Mouse (Mus musculus) c-Kit-positive CD71-positive TER-119-positive erythroid progenitor cells, embryonic 14.5 days (primary cell): Measurements from ENCODE around the gene Tanc2.

Experiments
- DNase-seq: peaks from one replicate; pipeline ENCODE4 v3.0.0-alpha.2; 2013; ENCODE audit warnings: low spot score

The Tanc2 gene

GRCm38 (mm10) chr11:105648026-105648425 is 58.2 kb downstream of the Tanc2 start:
- DNase-seq = no peak

- DNase-seq = no peak
Observed at GRCm38 (mm10) chr11:105654616-105655015, 64.8 kb downstream of the Tanc2 start.

- DNase-seq = no peak
Observed at GRCm38 (mm10) chr11:105655335-105655734, 65.5 kb downstream of the Tanc2 start.

GRCm38 (mm10) chr11:105667879-105668278 is 78.1 kb downstream of the Tanc2 start:
- no peak for DNase-seq

DNA sequence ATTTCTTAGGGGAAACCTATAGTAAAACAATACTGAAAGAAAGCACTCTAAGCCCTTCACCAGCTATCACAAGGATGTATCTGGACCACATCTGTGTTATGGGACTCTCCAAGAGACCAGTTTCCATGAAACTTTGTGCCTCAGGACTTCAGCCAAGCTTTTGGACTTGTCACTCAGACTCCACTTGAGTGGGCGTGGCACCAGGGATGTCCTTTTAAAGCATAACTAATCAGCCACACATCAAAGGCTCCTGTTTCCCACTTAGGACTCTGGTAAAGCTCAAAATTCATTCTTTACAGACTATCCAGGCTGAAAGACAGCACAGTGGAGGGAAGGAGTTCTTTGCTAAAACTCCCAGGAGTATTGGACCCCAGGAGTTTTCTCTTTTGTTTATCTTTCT is 89.2 kb downstream of the Tanc2 start:
- DNase-seq = no peak

DNA sequence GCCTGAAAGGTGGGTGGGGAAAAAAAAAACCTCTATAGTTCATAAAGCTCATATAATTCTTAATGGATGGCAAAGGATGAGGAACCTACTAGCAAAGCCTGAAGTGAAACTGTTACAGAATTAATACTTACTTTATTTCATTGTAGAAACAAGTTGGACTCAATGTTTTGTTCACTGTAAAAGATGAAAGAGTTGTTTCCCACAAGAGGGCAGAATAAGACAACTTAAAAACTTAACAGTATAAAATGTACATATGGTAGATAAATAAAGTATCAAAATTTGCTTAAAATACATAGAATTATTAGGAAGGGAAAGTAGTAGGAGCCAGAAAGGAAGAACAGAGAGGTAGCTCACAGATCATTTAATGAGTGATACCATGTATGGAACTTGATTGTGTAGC is 95.0 kb downstream of the Tanc2 start:
- no peak for DNase-seq

DNA sequence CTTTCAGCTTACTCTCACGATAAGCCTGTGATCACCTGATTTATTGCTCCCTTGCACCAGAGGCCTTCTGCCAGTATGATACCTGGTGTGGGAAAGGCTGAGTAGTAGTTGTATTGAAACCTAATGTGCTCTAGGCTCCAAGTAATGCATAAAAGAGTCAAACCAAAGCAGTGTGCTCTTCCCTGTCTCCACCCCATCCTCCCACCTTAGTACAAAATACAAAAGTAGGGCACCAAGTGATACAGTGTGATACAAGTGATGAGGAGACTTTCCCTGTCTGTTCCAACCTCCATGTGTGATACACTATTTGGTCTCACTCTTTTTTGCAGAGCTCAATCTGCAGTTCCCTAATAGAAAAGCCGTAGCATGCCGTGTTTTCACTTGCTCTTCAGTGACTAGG is 110.7 kb downstream of the Tanc2 start:
- no peak for DNase-seq

DNA sequence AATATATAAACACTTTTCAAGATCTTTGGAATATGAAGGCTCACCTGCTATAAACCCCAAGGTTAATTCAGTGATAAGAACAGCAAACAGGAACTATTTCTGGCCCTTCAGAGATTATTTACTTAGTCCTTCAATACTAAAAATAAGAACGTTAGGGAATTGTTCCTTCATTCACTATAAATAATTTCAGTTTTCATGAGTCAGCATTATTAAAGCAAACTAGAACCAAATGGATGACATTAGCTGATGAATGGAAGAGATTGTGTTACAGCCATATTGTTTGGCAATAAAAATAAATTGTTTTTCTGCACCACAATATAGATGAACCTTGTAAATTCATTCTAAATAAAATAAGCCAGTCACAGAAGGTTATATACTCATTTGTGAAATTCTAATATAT is 129.9 kb downstream of the Tanc2 start:
- no peak for DNase-seq

DNA sequence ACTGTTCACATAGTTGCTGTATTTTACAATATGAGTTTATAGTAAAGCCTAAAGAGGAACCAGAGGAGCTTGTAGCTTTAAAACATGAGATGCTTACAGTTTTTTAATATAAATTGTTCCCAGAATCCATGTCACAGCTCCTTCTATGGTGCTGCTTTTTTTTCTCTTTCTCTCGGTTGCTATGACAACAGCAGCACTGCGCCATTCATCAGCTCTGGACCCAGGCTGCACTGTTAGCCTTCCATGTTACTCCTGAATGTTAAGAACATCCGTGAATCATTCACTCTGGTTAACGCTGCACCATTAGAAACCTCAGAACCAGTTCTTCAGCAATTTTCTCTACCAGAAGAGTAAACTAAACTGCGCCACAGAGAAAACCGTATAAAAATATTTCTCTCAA is 141.8 kb downstream of the Tanc2 start:
- no peak for DNase-seq

GRCm38 (mm10) chr11:105731989-105732531 is 142.3 kb downstream of the Tanc2 start:
- DNase-seq = no peak

- DNase-seq = no peak
Observed at GRCm38 (mm10) chr11:105743171-105743570, 153.4 kb downstream of the Tanc2 start.

- DNase-seq = no peak
Observed at GRCm38 (mm10) chr11:105749297-105750071, 159.7 kb downstream of the Tanc2 start.

- DNase-seq = no peak
Observed at GRCm38 (mm10) chr11:105758561-105759203, 168.9 kb downstream of the Tanc2 start.

- no peak for DNase-seq
Observed at GRCm38 (mm10) chr11:105759413-105759812, 169.6 kb downstream of the Tanc2 start.

DNA sequence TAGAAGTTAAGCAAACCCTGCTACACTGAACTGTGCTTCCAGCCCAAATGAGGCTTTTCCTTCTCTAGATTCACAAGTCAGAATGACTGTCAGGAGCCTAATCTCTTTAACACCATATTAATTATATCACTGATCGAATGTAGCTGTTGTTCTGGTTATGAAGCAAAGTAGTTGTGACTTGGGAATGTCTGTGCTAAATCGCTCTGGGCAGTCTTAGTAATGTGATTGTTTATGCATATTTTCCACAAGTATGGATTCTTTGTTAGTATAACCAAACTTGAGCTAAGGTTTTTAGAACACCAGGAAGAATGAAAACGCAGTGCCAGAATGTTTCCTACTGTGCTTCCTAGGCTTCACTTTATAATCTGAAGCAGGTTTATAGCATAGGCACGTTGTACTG is 170.6 kb downstream of the Tanc2 start:
- DNase-seq = no peak

GRCm38 (mm10) chr11:105777802-105778201 is 188.0 kb downstream of the Tanc2 start:
- no peak for DNase-seq

DNA sequence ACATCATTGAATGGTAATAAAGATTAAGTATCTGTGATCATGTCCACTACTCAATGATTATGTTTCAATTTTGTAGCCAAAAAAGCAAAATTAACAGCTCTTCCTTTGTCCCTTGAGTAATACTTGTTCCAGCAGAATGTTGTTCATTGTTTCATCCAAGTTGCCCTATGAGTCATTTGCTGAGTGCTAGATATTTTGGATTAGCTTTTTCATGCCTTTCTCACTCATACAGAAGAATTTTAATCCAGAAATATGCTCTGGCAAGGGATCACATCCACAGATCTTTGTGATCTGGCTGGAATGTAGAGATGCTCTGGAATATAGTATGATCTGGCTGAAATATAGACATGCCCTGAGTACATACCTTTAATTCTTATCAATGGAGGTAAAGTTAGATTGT is 202.7 kb downstream of the Tanc2 start:
- DNase-seq = no peak

GRCm38 (mm10) chr11:105803686-105804085 is 213.9 kb downstream of the Tanc2 start:
- no peak for DNase-seq

GRCm38 (mm10) chr11:105804776-105805175 is 215.0 kb downstream of the Tanc2 start:
- DNase-seq = no peak

GRCm38 (mm10) chr11:105807103-105807502 is 217.3 kb downstream of the Tanc2 start:
- DNase-seq = no peak

DNA sequence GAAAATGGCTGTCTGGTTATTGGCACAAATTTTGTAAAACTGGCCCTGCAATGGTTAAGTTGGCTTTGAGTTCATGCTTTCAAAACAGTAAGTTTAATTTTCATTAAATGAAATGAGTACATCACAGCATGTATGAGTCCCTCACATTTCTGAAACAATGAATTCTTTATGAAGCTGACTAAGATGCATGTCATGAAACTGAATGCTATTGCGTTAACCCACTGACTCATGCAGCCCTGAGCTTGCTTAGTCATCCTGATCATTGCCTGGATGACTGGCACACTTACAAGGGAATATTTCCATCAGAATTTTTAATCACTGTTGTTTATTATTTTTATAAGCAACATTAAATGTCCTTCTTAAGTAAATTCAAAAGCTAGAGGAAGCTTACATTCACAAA is 233.5 kb downstream of the Tanc2 start:
- no peak for DNase-seq

GRCm38 (mm10) chr11:105823759-105824158 is 234.0 kb downstream of the Tanc2 start:
- DNase-seq = no peak

DNA sequence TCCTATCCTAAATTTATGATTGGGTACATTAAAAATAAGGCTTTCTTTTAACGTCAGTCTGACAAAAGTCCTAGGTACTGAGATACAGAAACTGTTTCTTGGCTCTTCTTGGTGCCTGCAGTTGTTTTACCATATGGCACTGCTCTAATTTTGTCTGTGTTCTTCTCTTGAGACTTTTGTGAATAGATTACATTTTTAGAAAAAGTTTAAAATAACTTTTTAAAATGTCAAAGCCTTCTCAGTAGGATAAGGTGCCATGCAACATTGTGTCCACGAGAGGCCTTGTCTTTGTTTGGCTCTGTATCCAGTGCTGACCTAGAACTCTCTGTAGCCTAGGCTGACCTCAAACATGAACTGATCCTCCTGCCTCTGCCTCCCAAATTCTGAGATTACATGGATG is 238.4 kb downstream of the Tanc2 start:
- no peak for DNase-seq

- DNase-seq = no peak
Observed at GRCm38 (mm10) chr11:105835209-105835608, 245.4 kb downstream of the Tanc2 start.
